Mouse (Mus musculus) hindbrain, embryonic 12.5 days (tissue): ENCODE measurements around the gene Pllp. TPM values are rescaled to one million over a fixed set of nuclear protein-coding genes. Genes with fewer than 3 reads are reported as not detected.
A peak's percentile ranks its signal among the peaks of the same experiment; 100 is the strongest.

Experiments used
- ATAC-seq: fragments of 200-750 bp; cut with Nextera tagmentation; 2 replicates; pipeline ENCODE4 v1.8.0; 2017; ENCODE audit warnings: moderate TSS enrichment; ENCODE audit not compliant: low FRiP score
- H3K27ac ChIP-seq: fragments of 300-500 bp; sonication (generic); 2 replicates; pipeline ENCODE4 v1.5.1; 2016; ENCODE audit warnings: mild to moderate bottlenecking
- H3K27me3 ChIP-seq: fragments of 300-500 bp; sonication (generic); 2 replicates; pipeline ENCODE4 v1.6.1; 2016; ENCODE audit warnings: mild to moderate bottlenecking
- H3K36me3 ChIP-seq: fragments of 300-500 bp; sonication (generic); 2 replicates; pipeline ENCODE4 v1.6.1; 2016; ENCODE audit warnings: mild to moderate bottlenecking
- H3K4me1 ChIP-seq: fragments of 300-500 bp; sonication (generic); 2 replicates; pipeline ENCODE4 v1.6.1; 2016
- H3K4me2 ChIP-seq: fragments of 300-500 bp; sonication (generic); replicated peaks from 2 replicates; pipeline ENCODE4 v1.6.1; 2016; ENCODE audit warnings: mild to moderate bottlenecking
- H3K4me3 ChIP-seq: fragments of 300-500 bp; sonication (generic); 2 replicates; pipeline ENCODE4 v1.5.1; 2016; ENCODE audit warnings: mild to moderate bottlenecking
- H3K9ac ChIP-seq: fragments of 300-500 bp; sonication (generic); 2 replicates; pipeline ENCODE4 v1.6.1; 2016; ENCODE audit warnings: mild to moderate bottlenecking, moderate library complexity
- H3K9me3 ChIP-seq: fragments of 300-500 bp; sonication (generic); replicated peaks from 2 replicates; pipeline ENCODE4 v1.6.1; 2016; ENCODE audit warnings: mild to moderate bottlenecking
- WGBS: fragments of 180-500 bp; shearing (Covaris S2); methylation state at CpG from one replicate; pipeline ENCODE4 v1.1.7; 2016; 5-methylcytosine and 5-hydroxymethylcytosine counted together
- polyA plus RNA-seq: library from polyadenylated mRNA; unstranded; fragments of >200 nt; fragmentation: Nextera tagmentation; extraction: Ambion mirVana; gene quantifications from 2 replicates; pipeline ENCODE4 v1.2.1, GENCODE M21; 2016

Pllp gene
- polyA plus RNA-seq, 1 experiment from 2014 or later = 0.41 TPM

GRCm38 (mm10) chr8:94716841-94717240 is 20.8 kb upstream of the Pllp start:
- WGBS = 93% methylated on average over 1 of the region's 1 CpGs

GRCm38 (mm10) chr8:94715871-94716270 is 19.8 kb upstream of the Pllp start:
- H3K4me3 ChIP-seq = no peak overlapping the region

More at GRCm38 (mm10) chr8:94716841-94717240, 20.8 kb upstream of the Pllp start:
- H3K4me3 ChIP-seq = no peak overlapping the region
- H3K36me3 ChIP-seq = no peaks in the 10 kb centered on the region
- no peaks in the 10 kb centered on the region for H3K27me3 ChIP-seq
- no peak overlapping the region for H3K27ac ChIP-seq
- no peak overlapping the region for H3K9ac ChIP-seq
- no peak for ATAC-seq
- no peak overlapping the region for H3K4me2 ChIP-seq
- no peaks in the 10 kb centered on the region for H3K9me3 ChIP-seq
- no peaks in the 10 kb centered on the region for H3K4me1 ChIP-seq

GRCm38 (mm10) chr8:94714556-94714955 is 18.5 kb upstream of the Pllp start:
- WGBS = 54% methylated on average over 5 of the region's 5 CpGs
- ATAC-seq = no peak
- Histone ChIP-seq H3K9ac (no peak overlapping the region), H3K4me2 (no peak overlapping the region), H3K27ac (no peak overlapping the region), H3K4me1 (no peaks in the 10 kb centered on the region), H3K27me3 (no peaks in the 10 kb centered on the region), H3K9me3 (no peaks in the 10 kb centered on the region), H3K36me3 (no peaks in the 10 kb centered on the region), H3K4me3 (no peak overlapping the region)

More at GRCm38 (mm10) chr8:94715871-94716270, 19.8 kb upstream of the Pllp start:
- no peak overlapping the region for H3K9ac ChIP-seq
- no peaks in the 10 kb centered on the region for H3K9me3 ChIP-seq
- 77% methylated on average over 3 of the region's 3 CpGs for WGBS
- no peaks in the 10 kb centered on the region for H3K27me3 ChIP-seq
- H3K4me1 ChIP-seq = no peaks in the 10 kb centered on the region
- no peak overlapping the region for H3K4me2 ChIP-seq
- H3K36me3 ChIP-seq = no peaks in the 10 kb centered on the region
- ATAC-seq = no peak
- H3K27ac ChIP-seq = no peak overlapping the region

- Histone ChIP-seq H3K36me3 (no peaks in the 10 kb centered on the region), H3K4me3 (no peak overlapping the region), H3K27ac (no peak overlapping the region), H3K27me3 (no peaks in the 10 kb centered on the region), H3K9ac (no peak overlapping the region), H3K4me1 (no peaks in the 10 kb centered on the region), H3K9me3 (no peaks in the 10 kb centered on the region), H3K4me2 (no peak overlapping the region)
- no peak for ATAC-seq
- 68% methylated on average over 5 of the region's 5 CpGs for WGBS
Measured at GRCm38 (mm10) chr8:94711160-94711718, 15.2 kb upstream of the Pllp start.

- Histone ChIP-seq H3K4me3 (no peak overlapping the region), H3K9me3 (no peaks in the 10 kb centered on the region), H3K36me3 (no peaks in the 10 kb centered on the region), H3K4me1 (no peaks in the 10 kb centered on the region), H3K9ac (no peak overlapping the region), H3K4me2 (no peak overlapping the region), H3K27ac (no peak overlapping the region), H3K27me3 (peaks cover 4% of the 10 kb centered on the region; the same call in 1 of the 2 replicates)
- 61% methylated on average over 8 of the region's 8 CpGs for WGBS
- ATAC-seq = no peak
Measured at GRCm38 (mm10) chr8:94710336-94710735, 14.3 kb upstream of the Pllp start.

GRCm38 (mm10) chr8:94706732-94707395 is 10.8 kb upstream of the Pllp start:
- ATAC-seq = no peak
- Histone ChIP-seq H3K4me2 (no peak overlapping the region), H3K27me3 (peaks cover 7% of the 10 kb centered on the region; the same call in 1 of the 2 replicates), H3K4me3 (no peak overlapping the region), H3K4me1 (no peaks in the 10 kb centered on the region), H3K27ac (no peak overlapping the region), H3K36me3 (no peaks in the 10 kb centered on the region), H3K9me3 (no peaks in the 10 kb centered on the region), H3K9ac (no peak overlapping the region)
- WGBS = 75% methylated on average over 9 of the region's 9 CpGs

GRCm38 (mm10) chr8:94705581-94706245 is 9.6 kb upstream of the Pllp start:
- Histone ChIP-seq H3K4me2 (no peak overlapping the region), H3K9ac (no peak overlapping the region), H3K9me3 (no peaks in the 10 kb centered on the region), H3K27ac (no peak overlapping the region), H3K36me3 (no peaks in the 10 kb centered on the region), H3K4me1 (no peaks in the 10 kb centered on the region), H3K4me3 (no peak overlapping the region), H3K27me3 (peaks cover 7% of the 10 kb centered on the region; the same call in 1 of the 2 replicates)
- WGBS = 86% methylated on average over 10 of the region's 10 CpGs
- ATAC-seq = no peak

- Histone ChIP-seq H3K4me2 (peak overlapping the region; percentile 66), H3K4me1 (no peaks in the 10 kb centered on the region), H3K9me3 (no peaks in the 10 kb centered on the region), H3K4me3 (peak overlapping the region; percentile 49), H3K36me3 (no peaks in the 10 kb centered on the region), H3K27me3 (peaks cover 7% of the 10 kb centered on the region; the same call in 1 of the 2 replicates), H3K27ac (peak overlapping the region; percentile 68), H3K9ac (peak overlapping the region; percentile 62)
- 25% methylated on average over 9 of the region's 9 CpGs for WGBS
- ATAC-seq = no peak
Measured at GRCm38 (mm10) chr8:94704669-94704984, 8.5 kb upstream of the Pllp start.

- ATAC-seq = peak; percentile 93
- peak overlapping the region; percentile 66 for H3K4me2 ChIP-seq
- H3K4me1 ChIP-seq = no peaks in the 10 kb centered on the region
- peak overlapping the region; percentile 49 for H3K4me3 ChIP-seq
- no peaks in the 10 kb centered on the region for H3K36me3 ChIP-seq
- peaks cover 7% of the 10 kb centered on the region; the same call in 1 of the 2 replicates for H3K27me3 ChIP-seq
- peak overlapping the region; percentile 68 for H3K27ac ChIP-seq
- no peaks in the 10 kb centered on the region for H3K9me3 ChIP-seq
- H3K9ac ChIP-seq = peak overlapping the region; percentile 62
- under 1% methylated on average over 35 of the region's 35 CpGs for WGBS
Measured at GRCm38 (mm10) chr8:94703972-94704668, 8.0 kb upstream of the Pllp start.

GRCm38 (mm10) chr8:94702844-94703813 is 7.1 kb upstream of the Pllp start:
- H3K27ac ChIP-seq = peak overlapping the region; percentile 35; the same call in 1 of the 2 replicates
- peaks cover 11% of the 10 kb centered on the region; the same call in 1 of the 2 replicates for H3K27me3 ChIP-seq
- peak overlapping the region; percentile 9; the same call in 1 of the 2 replicates for H3K9ac ChIP-seq
- ATAC-seq = peak; percentile 73
- no peaks in the 10 kb centered on the region for H3K4me1 ChIP-seq
- no peaks in the 10 kb centered on the region for H3K9me3 ChIP-seq
- peak overlapping the region; percentile 44 for H3K4me2 ChIP-seq
- under 1% methylated on average over 35 of the region's 35 CpGs for WGBS
- H3K4me3 ChIP-seq = peak overlapping the region; percentile 36
- H3K36me3 ChIP-seq = no peaks in the 10 kb centered on the region

- Histone ChIP-seq H3K36me3 (no peaks in the 10 kb centered on the region), H3K27me3 (peaks cover 19% of the 10 kb centered on the region), H3K9me3 (no peaks in the 10 kb centered on the region), H3K4me3 (no peak overlapping the region), H3K27ac (no peak overlapping the region), H3K9ac (no peak overlapping the region; the same call in 1 of the 2 replicates), H3K4me2 (peak overlapping the region; percentile 44), H3K4me1 (no peaks in the 10 kb centered on the region)
- WGBS = 84% methylated on average over 3 of the region's 3 CpGs
- no peak for ATAC-seq
Measured at GRCm38 (mm10) chr8:94702156-94702555, 6.1 kb upstream of the Pllp start.
